Mouse (Mus musculus) limb, embryonic 13.5 days (tissue): Measurements from ENCODE around the gene Slc22a5. TPM values are rescaled to one million over a fixed set of nuclear protein-coding genes. Genes with fewer than 3 reads are reported as not detected.

ENCODE experiments used
- ATAC-seq: fragments of 200-750 bp; cut with Nextera tagmentation; 2 replicates; pipeline ENCODE4 v1.8.0; 2017; ENCODE audit warnings: low read depth, moderate number of reproducible peaks, moderate TSS enrichment; ENCODE audit not compliant: low FRiP score
- H3K27ac ChIP-seq: fragments of 300-500 bp; sonication (generic); 2 replicates; pipeline ENCODE4 v1.5.1; 2015; ENCODE audit warnings: inconsistent platforms, mild to moderate bottlenecking, moderate library complexity
- H3K27me3 ChIP-seq: fragments of 300-500 bp; sonication (generic); 2 replicates; pipeline ENCODE4 v1.6.1; 2015; ENCODE audit warnings: mild to moderate bottlenecking, inconsistent platforms
- H3K36me3 ChIP-seq: fragments of 300-500 bp; sonication (generic); 2 replicates; pipeline ENCODE4 v1.6.1; 2015; ENCODE audit warnings: inconsistent platforms, mild to moderate bottlenecking, moderate library complexity
- H3K4me1 ChIP-seq: fragments of 300-500 bp; sonication (generic); 2 replicates; pipeline ENCODE4 v1.6.1; 2015; ENCODE audit warnings: inconsistent platforms
- H3K4me2 ChIP-seq: fragments of 300-500 bp; sonication (generic); replicated peaks from 2 replicates; pipeline ENCODE4 v1.6.1; 2015; ENCODE audit warnings: inconsistent platforms, mild to moderate bottlenecking, moderate library complexity
- H3K4me3 ChIP-seq: fragments of 300-500 bp; sonication (generic); 2 replicates; pipeline ENCODE4 v1.5.1; 2015; ENCODE audit warnings: moderate library complexity, mild to moderate bottlenecking, inconsistent platforms
- H3K9ac ChIP-seq: fragments of 300-500 bp; sonication (generic); 2 replicates; pipeline ENCODE4 v1.6.1; 2015; ENCODE audit warnings: mild to moderate bottlenecking, inconsistent platforms
- H3K9me3 ChIP-seq: fragments of 300-500 bp; sonication (generic); 2 replicates; pipeline ENCODE4 v1.6.1; 2016; ENCODE audit warnings: inconsistent platforms
- WGBS: fragments of 180-500 bp; shearing (Covaris S2); methylation state at CpG from one replicate; pipeline ENCODE4 v1.1.7; 2015; 5-methylcytosine and 5-hydroxymethylcytosine counted together
- polyA plus RNA-seq: library from polyadenylated mRNA; unstranded; fragments of >200 nt; fragmentation: Nextera tagmentation; extraction: Ambion mirVana; gene quantifications from 2 replicates; pipeline ENCODE4 v1.2.1, GENCODE M21; 2015

Gene Slc22a5
- polyA plus RNA-seq, 1 experiment from 2014 or later: 7.3 TPM

DNA sequence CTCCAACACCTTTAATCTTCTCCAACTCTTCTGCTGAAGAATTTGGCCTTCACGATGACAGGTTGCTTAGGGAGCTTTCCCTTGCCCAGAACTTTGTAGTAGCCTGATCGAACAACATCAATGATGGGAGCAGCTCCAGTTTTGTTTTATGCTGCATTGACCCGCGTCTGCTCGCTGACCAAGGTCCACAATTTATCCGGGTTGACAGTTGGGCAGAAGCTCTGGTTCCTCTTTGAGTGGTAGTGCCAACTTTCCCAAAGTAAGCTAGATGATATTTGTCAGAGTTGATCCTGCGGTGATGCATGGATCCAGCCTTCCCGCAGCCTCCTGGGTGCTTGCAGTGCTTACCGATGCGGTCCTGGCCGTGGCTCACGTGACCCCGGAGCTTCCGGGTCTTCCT lies 11.3 kb upstream of the Slc22a5 start:
- H3K4me3 ChIP-seq: no peak overlapping the region
- no peaks in the 10 kb centered on the region for H3K36me3 ChIP-seq
- H3K9ac ChIP-seq: no peak overlapping the region
- H3K4me2 ChIP-seq: no peak overlapping the region
- H3K4me1 ChIP-seq: no peaks in the 10 kb centered on the region
- no peak for ATAC-seq
- WGBS: 93% methylated on average over 14 of the region's 14 CpGs
- no peak overlapping the region for H3K27ac ChIP-seq
- no peaks in the 10 kb centered on the region for H3K9me3 ChIP-seq
- H3K27me3 ChIP-seq: no peaks in the 10 kb centered on the region

DNA sequence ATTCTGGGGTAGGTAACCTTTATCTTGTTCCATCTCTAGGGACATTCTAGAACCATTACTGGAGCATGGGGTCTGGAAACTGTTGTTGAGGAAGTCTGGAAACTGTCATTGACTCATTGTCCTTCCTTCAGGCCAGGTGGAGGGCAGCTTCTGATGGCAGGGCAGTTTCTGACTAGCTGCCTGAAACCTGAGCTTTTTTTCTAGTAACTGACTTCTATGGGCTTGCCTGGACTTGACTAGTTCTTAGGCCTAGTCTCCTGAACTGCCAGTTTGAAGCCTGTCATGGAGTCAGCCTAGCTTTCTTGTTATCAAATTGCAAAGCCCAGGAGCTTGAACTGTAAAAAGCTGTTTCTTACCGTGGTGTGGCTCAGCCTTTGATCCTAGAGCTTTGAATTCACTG lies 9.5 kb upstream of the Slc22a5 start:
- ATAC-seq: no peak

DNA sequence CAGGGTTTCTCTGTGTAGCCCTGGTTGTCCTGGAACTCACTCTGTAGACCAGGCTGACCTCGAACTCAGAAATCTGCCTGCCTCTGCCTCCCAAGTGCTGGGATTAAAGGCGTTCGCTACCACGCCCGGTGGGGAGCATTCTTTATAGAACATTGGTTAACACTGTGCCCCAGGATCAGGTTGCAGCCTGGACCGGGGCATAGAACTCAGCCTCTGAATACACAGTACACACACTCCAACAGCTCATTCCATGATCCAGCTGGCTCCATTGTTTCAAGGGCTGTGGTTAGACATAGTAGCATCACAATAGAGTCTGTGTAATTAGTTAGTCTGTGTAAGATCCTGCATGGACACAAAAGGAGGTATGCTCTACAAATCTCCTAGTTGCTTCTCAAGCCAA lies 8.5 kb upstream of the Slc22a5 start:
- H3K36me3 ChIP-seq: no peaks in the 10 kb centered on the region
- H3K4me2 ChIP-seq: no peak overlapping the region
- H3K9me3 ChIP-seq: no peaks in the 10 kb centered on the region
- no peak overlapping the region for H3K4me3 ChIP-seq
- H3K27me3 ChIP-seq: no peaks in the 10 kb centered on the region
- no peak for ATAC-seq
- H3K4me1 ChIP-seq: no peaks in the 10 kb centered on the region
- H3K27ac ChIP-seq: no peak overlapping the region
- H3K9ac ChIP-seq: no peak overlapping the region
- WGBS: 82% methylated on average over 6 of the region's 6 CpGs

More for the DNA sequence above, 9.5 kb upstream of the Slc22a5 start:
- H3K36me3 ChIP-seq: no peaks in the 10 kb centered on the region
- H3K4me1 ChIP-seq: no peaks in the 10 kb centered on the region
- H3K9me3 ChIP-seq: no peaks in the 10 kb centered on the region
- 21% methylated on average over 1 of the region's 1 CpGs for WGBS
- no peak overlapping the region for H3K4me3 ChIP-seq
- H3K4me2 ChIP-seq: no peak overlapping the region
- no peak overlapping the region for H3K9ac ChIP-seq
- no peaks in the 10 kb centered on the region for H3K27me3 ChIP-seq
- no peak overlapping the region for H3K27ac ChIP-seq

DNA sequence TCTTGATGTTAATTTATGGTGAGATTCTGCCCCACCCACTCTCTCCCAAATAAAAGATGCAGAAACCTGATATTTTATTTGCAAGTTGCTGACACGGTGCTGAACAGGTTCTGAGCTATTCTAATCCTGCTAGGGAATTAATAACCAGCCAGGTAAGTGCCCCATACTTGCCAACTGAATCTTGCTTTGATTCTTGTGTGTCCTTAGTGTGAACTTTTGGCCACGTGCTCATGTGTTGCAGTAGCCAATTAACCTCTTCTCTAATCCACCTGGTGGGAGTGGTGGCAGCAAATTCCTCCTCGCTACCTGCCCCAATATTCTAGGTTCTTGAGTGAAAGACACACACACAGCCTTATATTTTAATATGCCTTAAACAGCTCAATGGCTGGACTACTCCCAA lies 7.5 kb upstream of the Slc22a5 start:
- H3K27ac ChIP-seq: no peak overlapping the region
- ATAC-seq: no peak
- no peak overlapping the region for H3K9ac ChIP-seq
- no peaks in the 10 kb centered on the region for H3K36me3 ChIP-seq
- H3K27me3 ChIP-seq: no peaks in the 10 kb centered on the region
- H3K4me2 ChIP-seq: no peak overlapping the region
- H3K4me3 ChIP-seq: no peak overlapping the region
- no peaks in the 10 kb centered on the region for H3K4me1 ChIP-seq
- H3K9me3 ChIP-seq: no peaks in the 10 kb centered on the region
- 48% methylated on average over 3 of the region's 3 CpGs for WGBS

DNA sequence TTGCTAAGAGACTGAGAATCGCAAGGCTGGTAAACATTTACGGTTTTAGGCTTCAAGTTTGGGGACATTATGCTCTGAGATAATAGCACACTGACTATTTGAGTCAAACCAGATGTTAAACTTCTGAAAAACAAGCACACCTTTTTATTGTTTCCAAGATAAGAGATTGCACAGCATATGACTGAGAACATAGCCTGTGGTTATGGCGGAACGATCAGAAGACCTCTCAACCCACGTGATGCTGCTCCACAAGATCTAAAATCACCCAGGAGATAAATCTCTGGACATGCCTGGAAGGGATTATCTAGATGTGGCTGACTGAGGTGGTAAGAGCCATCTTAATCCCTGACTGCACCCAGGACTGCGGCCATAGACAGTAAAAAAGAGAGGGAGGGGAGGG lies 5.5 kb upstream of the Slc22a5 start:
- H3K27me3 ChIP-seq: no peaks in the 10 kb centered on the region
- no peak overlapping the region for H3K4me3 ChIP-seq
- 32% methylated on average over 6 of the region's 6 CpGs for WGBS
- no peak overlapping the region; the same call in 1 of the 2 replicates for H3K27ac ChIP-seq
- H3K9me3 ChIP-seq: no peaks in the 10 kb centered on the region
- H3K36me3 ChIP-seq: no peaks in the 10 kb centered on the region
- no peak overlapping the region for H3K4me2 ChIP-seq
- ATAC-seq: 0 out of 2 replicates have a peak, but pooled peaks have one; percentile 32
- no peak overlapping the region for H3K9ac ChIP-seq
- no peaks in the 10 kb centered on the region for H3K4me1 ChIP-seq

DNA sequence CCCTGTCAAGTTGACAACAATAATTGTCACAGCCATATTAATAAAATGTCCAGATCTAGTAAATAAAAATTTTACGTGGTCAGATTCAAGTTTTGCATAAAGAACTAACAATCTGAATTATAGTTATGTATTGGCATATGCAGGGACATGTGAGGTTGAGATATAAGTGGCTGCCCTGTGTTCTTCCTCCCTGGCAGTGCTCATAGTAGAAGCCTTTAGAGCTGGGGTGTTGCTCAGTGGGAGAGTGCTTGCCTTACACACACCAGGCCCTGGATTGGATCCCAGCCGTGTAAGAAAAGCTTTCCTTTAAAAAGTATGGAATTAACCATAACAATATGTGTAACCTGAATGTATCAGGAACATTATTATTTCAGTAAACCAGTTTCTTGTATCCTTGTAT lies 2.0 kb upstream of the Slc22a5 start:
- ATAC-seq: no peak
- Histone ChIP-seq H3K27ac (no peak overlapping the region), H3K9me3 (no peaks in the 10 kb centered on the region), H3K4me3 (no peak overlapping the region), H3K36me3 (no peaks in the 10 kb centered on the region), H3K4me1 (peaks cover 20% of the 10 kb centered on the region), H3K9ac (no peak overlapping the region), H3K27me3 (no peaks in the 10 kb centered on the region), H3K4me2 (no peak overlapping the region)
- WGBS: 69% methylated on average over 2 of the region's 2 CpGs

DNA sequence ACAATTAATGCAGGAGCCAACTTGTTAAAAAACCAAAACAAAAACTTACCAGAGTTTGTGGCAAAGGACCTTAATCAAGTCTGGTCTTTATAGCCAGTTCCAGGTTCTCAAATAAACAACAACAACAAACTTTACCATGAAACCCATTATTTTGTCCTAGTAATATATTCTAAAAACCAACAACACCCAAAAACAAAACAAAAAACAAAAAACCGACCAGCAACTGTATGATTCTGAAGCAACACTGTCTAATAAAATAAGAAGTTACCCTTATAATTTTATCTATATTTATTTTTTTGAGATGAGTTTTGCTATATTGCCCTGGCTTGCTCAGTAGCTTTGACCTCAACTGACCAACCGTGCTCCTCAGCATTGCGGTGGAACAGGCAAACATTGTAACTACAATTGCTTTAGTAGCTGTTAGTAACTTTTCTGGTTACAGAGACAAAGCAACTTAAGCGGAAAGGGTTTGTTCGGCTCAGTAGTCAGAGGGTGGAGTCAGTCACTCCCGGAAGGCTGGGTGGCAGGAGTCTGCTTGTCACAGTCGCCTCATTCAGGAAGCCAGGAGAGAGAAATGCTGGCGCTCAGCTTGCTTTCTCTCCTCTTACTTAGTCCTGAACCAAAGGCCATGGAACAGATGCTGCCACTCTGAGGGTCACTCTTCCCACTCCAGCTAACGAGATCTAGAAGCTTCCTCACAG lies 1.4 kb upstream of the Slc22a5 start:
- 52% methylated on average over 9 of the region's 9 CpGs for WGBS
- no peak overlapping the region for H3K9ac ChIP-seq
- no peak overlapping the region for H3K27ac ChIP-seq
- no peak overlapping the region for H3K4me3 ChIP-seq
- peaks cover 25% of the 10 kb centered on the region for H3K4me1 ChIP-seq
- H3K9me3 ChIP-seq: no peaks in the 10 kb centered on the region
- H3K4me2 ChIP-seq: no peak overlapping the region
- H3K36me3 ChIP-seq: no peaks in the 10 kb centered on the region
- H3K27me3 ChIP-seq: no peaks in the 10 kb centered on the region
- no peak for ATAC-seq

DNA sequence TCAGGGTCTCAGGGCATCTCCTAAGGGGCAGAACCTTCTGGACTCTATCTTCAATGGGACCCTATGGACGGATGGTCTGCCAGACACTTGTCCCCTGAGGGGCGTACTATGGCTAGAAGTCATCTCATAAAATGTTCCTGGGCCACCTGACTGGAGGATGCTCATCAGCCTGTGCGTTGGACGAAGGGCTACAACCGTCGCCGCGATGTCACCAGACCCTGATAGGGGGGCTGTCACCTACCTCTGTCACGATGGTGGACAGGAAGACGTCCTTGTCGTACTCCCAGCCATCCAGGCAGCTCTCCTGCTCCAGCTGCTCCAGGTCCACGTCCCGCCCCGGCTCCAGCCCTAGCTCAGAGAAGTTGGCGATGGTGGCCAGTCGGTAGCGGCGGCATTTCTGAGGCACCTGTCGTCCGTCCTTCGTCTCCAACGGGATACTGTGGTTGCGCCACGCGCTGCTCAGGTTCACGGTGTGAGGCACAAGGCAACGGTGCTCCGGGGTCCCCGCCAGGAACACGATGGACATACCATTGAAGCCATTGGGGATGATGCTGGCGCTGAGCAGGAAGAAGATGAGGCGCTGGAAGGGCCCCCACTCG lies 455 bp downstream of the Slc22a5 start:
- H3K36me3 ChIP-seq: peaks cover 2% of the 10 kb centered on the region; the same call in 1 of the 2 replicates
- H3K4me2 ChIP-seq: peak overlapping the region; percentile 94
- WGBS: 2% methylated on average over 33 of the region's 33 CpGs
- no peak; the same call in 1 of the 2 replicates for ATAC-seq
- peak overlapping the region; percentile 69 for H3K4me3 ChIP-seq
- no peak overlapping the region for H3K27ac ChIP-seq
- H3K27me3 ChIP-seq: no peaks in the 10 kb centered on the region
- H3K9me3 ChIP-seq: no peaks in the 10 kb centered on the region
- H3K4me1 ChIP-seq: peaks cover 25% of the 10 kb centered on the region
- H3K9ac ChIP-seq: peak overlapping the region; percentile 74

DNA sequence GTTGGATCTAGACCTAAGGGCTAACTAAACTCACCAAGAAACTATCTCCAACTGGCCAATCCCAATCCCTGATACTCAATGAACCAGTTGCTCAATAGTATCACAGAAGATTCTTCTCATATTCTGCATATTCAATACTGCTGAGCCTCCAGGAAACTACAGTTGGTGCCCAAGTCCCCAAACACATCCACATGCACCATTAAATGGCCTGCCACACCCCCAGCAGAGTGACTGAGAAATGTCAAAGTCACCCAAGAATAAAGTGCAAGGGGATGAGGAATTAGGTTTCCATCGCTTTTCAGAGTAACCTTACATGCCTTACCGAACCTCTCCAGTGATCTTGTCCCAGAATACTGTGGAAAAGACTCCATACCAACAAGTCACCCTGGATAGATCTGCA lies 1.2 kb downstream of the Slc22a5 start:
- Histone ChIP-seq H3K9ac (peak overlapping the region; percentile 74; the same call in 1 of the 2 replicates), H3K9me3 (no peaks in the 10 kb centered on the region), H3K36me3 (peaks cover 2% of the 10 kb centered on the region; the same call in 1 of the 2 replicates), H3K27me3 (no peaks in the 10 kb centered on the region), H3K4me2 (peak overlapping the region; percentile 94), H3K4me1 (peaks cover 25% of the 10 kb centered on the region), H3K27ac (no peak overlapping the region), H3K4me3 (peak overlapping the region; percentile 69; the same call in 1 of the 2 replicates)
- ATAC-seq: no peak
- 83% methylated on average over 2 of the region's 2 CpGs for WGBS

DNA sequence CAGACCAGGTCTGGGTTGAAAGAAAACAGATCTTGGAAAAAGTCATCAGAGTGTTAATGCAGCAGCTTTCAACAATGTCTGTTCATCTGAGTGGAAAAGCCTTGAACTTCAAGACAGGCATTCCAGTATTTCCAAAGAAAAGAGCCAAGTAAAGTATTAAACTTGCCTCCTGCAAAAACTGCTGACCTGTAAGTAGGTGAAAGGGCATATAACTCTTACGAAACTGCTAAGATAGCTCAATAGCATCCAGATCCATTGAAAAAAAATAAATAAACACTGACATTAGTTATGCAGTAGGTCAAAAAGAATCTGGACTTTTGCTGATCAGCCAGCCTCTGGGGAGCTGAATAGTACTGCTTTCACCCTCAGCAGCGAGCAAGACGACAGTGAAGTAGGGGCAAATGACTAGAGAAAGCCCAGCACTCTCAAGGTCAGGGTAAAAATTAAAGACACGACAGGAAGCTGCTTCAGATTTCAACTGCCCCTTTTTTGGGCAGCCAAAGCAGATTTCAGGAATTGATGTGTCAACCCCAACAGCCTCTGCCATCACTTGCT lies 2.3 kb downstream of the Slc22a5 start:
- Histone ChIP-seq H3K9me3 (no peaks in the 10 kb centered on the region), H3K4me3 (no peak overlapping the region), H3K36me3 (peaks cover 2% of the 10 kb centered on the region; the same call in 1 of the 2 replicates), H3K27ac (no peak overlapping the region), H3K27me3 (no peaks in the 10 kb centered on the region), H3K4me1 (peaks cover 25% of the 10 kb centered on the region), H3K4me2 (no peak overlapping the region), H3K9ac (no peak overlapping the region)
- WGBS: 55% methylated on average over 4 of the region's 4 CpGs
- ATAC-seq: no peak

DNA sequence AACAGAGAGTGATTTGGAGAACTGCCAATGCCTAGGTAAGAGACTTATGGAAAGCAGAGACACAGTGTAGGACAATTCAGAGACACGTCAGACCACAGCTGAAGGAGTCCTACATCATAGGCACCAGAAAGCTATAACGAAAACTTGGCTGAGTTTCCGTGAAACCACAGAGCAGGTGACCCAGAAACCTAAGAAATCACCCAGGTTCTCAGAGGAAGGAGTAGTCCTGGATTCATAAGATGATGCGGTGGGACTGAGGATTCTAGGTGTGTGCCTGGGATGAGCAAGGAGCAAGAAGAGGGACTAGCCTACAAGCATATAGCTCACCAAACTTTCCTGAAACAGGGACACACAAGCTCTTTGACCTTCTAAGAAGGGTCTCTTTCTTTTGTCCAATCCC lies 3.2 kb downstream of the Slc22a5 start:
- ATAC-seq: no peak

DNA sequence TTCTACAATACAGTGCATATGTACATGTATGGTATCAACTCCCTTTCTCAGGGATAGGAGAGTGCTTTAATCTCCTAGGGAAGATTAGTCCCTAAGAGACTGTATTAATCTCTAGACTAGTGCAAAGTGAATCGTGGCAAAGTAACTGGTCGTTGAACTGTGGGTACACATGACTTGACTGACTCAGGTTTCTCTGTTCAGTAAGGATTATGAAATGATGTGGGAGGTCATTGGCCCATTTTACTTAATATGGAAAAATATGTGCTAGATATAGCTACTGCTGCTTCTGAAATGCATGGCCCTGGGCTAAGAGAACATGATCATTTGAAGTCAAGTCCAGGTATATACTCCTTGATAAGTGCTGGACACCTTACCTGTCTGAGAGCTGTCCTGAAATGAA lies 8.2 kb downstream of the Slc22a5 start:
- 85% methylated on average over 2 of the region's 2 CpGs for WGBS

More for the DNA sequence above, 3.2 kb downstream of the Slc22a5 start:
- H3K9me3 ChIP-seq: no peaks in the 10 kb centered on the region
- H3K27ac ChIP-seq: no peak overlapping the region
- H3K4me2 ChIP-seq: no peak overlapping the region
- H3K27me3 ChIP-seq: no peaks in the 10 kb centered on the region
- H3K4me3 ChIP-seq: no peak overlapping the region
- peaks cover 2% of the 10 kb centered on the region; the same call in 1 of the 2 replicates for H3K36me3 ChIP-seq
- peaks cover 25% of the 10 kb centered on the region for H3K4me1 ChIP-seq
- 79% methylated on average over 4 of the region's 4 CpGs for WGBS
- no peak overlapping the region for H3K9ac ChIP-seq

More for the DNA sequence above, 8.2 kb downstream of the Slc22a5 start:
- peaks cover 2% of the 10 kb centered on the region; the same call in 1 of the 2 replicates for H3K36me3 ChIP-seq
- H3K27me3 ChIP-seq: no peaks in the 10 kb centered on the region
- no peaks in the 10 kb centered on the region for H3K9me3 ChIP-seq
- no peak overlapping the region for H3K27ac ChIP-seq
- 0 out of 2 replicates have a peak, but pooled peaks cover 3% of the 10 kb centered on the region for H3K4me1 ChIP-seq
- H3K9ac ChIP-seq: no peak overlapping the region
- H3K4me2 ChIP-seq: no peak overlapping the region
- no peak overlapping the region for H3K4me3 ChIP-seq
- no peak for ATAC-seq
